Comparison of ENCODE assay signal across 27 mouse cellular contexts in genomic region chr3:135565306-135565705, GRCm38 (mm10).
DNase-seq lines count a peak whose midpoint lies in the region; ATAC-seq and TF ChIP-seq lines count a peak whose summit lies in the region.
"Had no signal": no experiment of that assay in that cellular context is flagged by ENCODE, and none has a peak within 500 bp of the region (broad histone marks: within the 10 kb centered on the region; RNA-seq: fewer than 3 reads in every experiment).

No protein-coding gene starts in this region.

- H3K27me3 ChIP-seq in spleen, adult 2 months (ENCODE audit: control insufficient read depth, insufficient read depth, low read length): no peaks in the 10 kb centered on the region
- H3K27me3 ChIP-seq in MEL (ENCODE audit: control insufficient read depth in 1 of 2, insufficient read depth in 2 of 2, low read length in 2 of 2): no peaks in the 10 kb centered on the region
- H3K27me3 ChIP-seq: embryonic facial prominence, embryonic 15.5 days; forebrain, embryonic 15.5 days; hindbrain, embryonic 15.5 days; limb, embryonic 13.5 days; liver, embryonic 13.5 days; lung, embryonic 15.5 days; neural tube, embryonic 15.5 days; Patski had no signal

- peak overlapping the region; percentile 9; the same call in 1 of the 2 replicates for H3K27ac ChIP-seq in spleen, adult 2 months (ENCODE audit: insufficient read depth, low read length)
- no peak overlapping the region for H3K27ac ChIP-seq in MEL (ENCODE audit: control insufficient read depth, low read depth, low read length)
- H3K27ac ChIP-seq: embryonic facial prominence, embryonic 15.5 days; forebrain, embryonic 15.5 days; hindbrain, embryonic 15.5 days; limb, embryonic 13.5 days; liver, embryonic 13.5 days; lung, embryonic 15.5 days; midbrain, embryonic 10.5 days; neural tube, embryonic 15.5 days had no signal

- ATAC-seq in inflammation-experienced regulatory T-cells, adult 6 months: peak; percentile 32
- ATAC-seq: forebrain, embryonic 15.5 days; intestine, embryonic 16.5 days; midbrain, embryonic 16.5 days; Patski had no signal

- H3K4me1 ChIP-seq in spleen, adult 2 months (ENCODE audit: control insufficient read depth, insufficient read depth, insufficient read length): peaks cover 13% of the 10 kb centered on the region
- peaks cover 9 to 10% of the 10 kb centered on the region in 2 experiments for H3K4me1 ChIP-seq in MEL (ENCODE audit: control insufficient read depth in 1 of 2, insufficient read depth in 2 of 2, low read length in 2 of 2)
- H3K4me1 ChIP-seq: embryonic facial prominence, embryonic 15.5 days; forebrain, embryonic 15.5 days; hindbrain, embryonic 15.5 days; limb, embryonic 13.5 days; lung, embryonic 15.5 days; midbrain, embryonic 10.5 days; neural tube, embryonic 15.5 days had no signal

- TF ChIP-seq POLR2A in spleen, adult 2 months (IDR thresholded peaks at IDR 0.05; ENCODE audit: low read depth, low read length): no peak
- no peak for TF ChIP-seq POLR2A in MEL (IDR thresholded peaks at IDR 0.05; ENCODE audit: control insufficient read depth in 1 of 2, insufficient read depth in 1 of 2, low read depth in 1 of 2, low read length in 2 of 2, poor library complexity in 1 of 2)

- H3K9me3 ChIP-seq in MEL (replicated peaks; ENCODE audit: insufficient read depth, low read length): no peaks in the 10 kb centered on the region
- H3K9me3 ChIP-seq: embryonic facial prominence, embryonic 15.5 days; forebrain, embryonic 15.5 days; hindbrain, embryonic 15.5 days; limb, embryonic 13.5 days; liver, embryonic 13.5 days; lung, embryonic 15.5 days; midbrain, embryonic 10.5 days; neural tube, embryonic 15.5 days had no signal

- peak in 1 of 2 experiments; percentile 65 for DNase-seq in spleen, adult 2 months (ENCODE audit: low read depth in 1 of 2, low spot score in 2 of 2)
- no peak for DNase-seq in spleen, postnatal 14 days (ENCODE audit: low spot score in 2 of 2)
- peak; percentile 19 for DNase-seq in MEL (ENCODE audit: low read depth, low spot score)
- DNase-seq in spleen, postnatal 36 days (ENCODE audit: low spot score in 2 of 2): peak; percentile 77
- no peak for DNase-seq in cerebellum, postnatal 25 days
- DNase-seq in adipocyte (ENCODE audit: low spot score): no peak
- DNase-seq in retina, postnatal 1 day: no peak
- DNase-seq: adrenal gland, adult 8-10 months; cerebellum, adult 2 months; cerebellum, postnatal 36 days; gastrocnemius, postnatal 36 days; heart, postnatal 4 days; kidney, adult 9 months; kidney, postnatal 36 days; liver, embryonic 13.5 days; lung, postnatal 4 days had no signal

- no peak for TF ChIP-seq CTCF in spleen, adult 2 months (IDR thresholded peaks at IDR 0.05; ENCODE audit: extremely low read depth, insufficient read depth, insufficient read length, insufficient replicate concordance)
- no peak for TF ChIP-seq CTCF in MEL (IDR thresholded peaks at IDR 0.05 in 2 of 3, conservative IDR thresholded peaks at IDR 0.05 in 1 of 3; ENCODE audit: control insufficient read depth in 1 of 3, insufficient read depth in 1 of 3, low read depth in 2 of 3, low read length in 3 of 3, poor library complexity in 1 of 3, severe bottlenecking in 1 of 3)

- H3K36me3 ChIP-seq in spleen, adult 2 months (ENCODE audit: control insufficient read depth, insufficient read depth, low read length): peaks cover 7% of the 10 kb centered on the region
- H3K36me3 ChIP-seq in MEL (ENCODE audit: control insufficient read depth in 1 of 2, insufficient read depth in 2 of 2, low read length in 2 of 2): peaks cover 0 to 3% of the 10 kb centered on the region in 2 experiments; a peak in 2 of 4 replicates
- H3K36me3 ChIP-seq: embryonic facial prominence, embryonic 15.5 days; forebrain, embryonic 15.5 days; hindbrain, embryonic 15.5 days; limb, embryonic 13.5 days; lung, embryonic 15.5 days; midbrain, embryonic 10.5 days; neural tube, embryonic 15.5 days had no signal

- no peak overlapping the region for H3K9ac ChIP-seq in MEL (ENCODE audit: control insufficient read depth, low read depth, low read length, poor library complexity, severe bottlenecking)
- H3K9ac ChIP-seq: embryonic facial prominence, embryonic 15.5 days; forebrain, embryonic 15.5 days; hindbrain, embryonic 15.5 days; limb, embryonic 13.5 days; liver, embryonic 13.5 days; lung, embryonic 15.5 days; neural tube, embryonic 15.5 days had no signal

- TF ChIP-seq EP300 in MEL (IDR thresholded peaks at IDR 0.05; ENCODE audit: low read depth in 1 of 2, low read length in 2 of 2): no peak

- no peak for TF ChIP-seq RAD21 in MEL (IDR thresholded peaks at IDR 0.05; ENCODE audit: low read depth, low read length)

- H3K79me2 ChIP-seq in MEL (ENCODE audit: control insufficient read depth, insufficient read depth, low read length, poor library complexity): no peaks in the 10 kb centered on the region

- 43% methylated on average over 4 of the region's 4 CpGs for WGBS in spleen, adult 2 months

- no peak overlapping the region for H3K4me3 ChIP-seq in spleen, adult 2 months (ENCODE audit: extremely low read depth, insufficient read depth, insufficient read length)
- no peak overlapping the region for H3K4me3 ChIP-seq in MEL (ENCODE audit: control insufficient read depth in 1 of 2, insufficient read depth in 1 of 2, low read depth in 2 of 2, low read length in 2 of 2)
- H3K4me3 ChIP-seq: embryonic facial prominence, embryonic 15.5 days; forebrain, embryonic 15.5 days; hindbrain, embryonic 15.5 days; limb, embryonic 13.5 days; liver, embryonic 13.5 days; lung, embryonic 15.5 days; midbrain, embryonic 10.5 days; neural tube, embryonic 15.5 days had no signal

TF ChIP-seq in MEL, 35 proteins besides CTCF, POLR2A, EP300 and RAD21:
- TF ChIP-seq ZC3H11A (IDR thresholded peaks at IDR 0.05; ENCODE audit: low read depth, low read length): no peak
- no peak for TF ChIP-seq ZMIZ1 (IDR thresholded peaks at IDR 0.05; ENCODE audit: low read depth, low read length)
- no peak for TF ChIP-seq MAX (IDR thresholded peaks at IDR 0.05; ENCODE audit: low read length)
- TF ChIP-seq KAT2A (conservative IDR thresholded peaks at IDR 0.05; ENCODE audit: low read depth, low read length): no peak
- TF ChIP-seq GABPA (IDR thresholded peaks at IDR 0.05; ENCODE audit: low read depth, low read length): no peak
- TF ChIP-seq NRF1 (IDR thresholded peaks at IDR 0.05; ENCODE audit: insufficient read depth, low read depth, low read length, poor library complexity, severe bottlenecking): no peak
- TF ChIP-seq RCOR1 (IDR thresholded peaks at IDR 0.05; ENCODE audit: low read depth, low read length): no peak
- no peak for TF ChIP-seq ZKSCAN1 (IDR thresholded peaks at IDR 0.05; ENCODE audit: low read depth, low read length)
- no peak for TF ChIP-seq USF2 (IDR thresholded peaks at IDR 0.05; ENCODE audit: borderline replicate concordance in 1 of 2, insufficient read depth in 1 of 2, low read depth in 1 of 2, low read length in 2 of 2)
- no peak for TF ChIP-seq POLR2AphosphoS2 (IDR thresholded peaks at IDR 0.05; ENCODE audit: low read length)
- TF ChIP-seq MXI1 (IDR thresholded peaks at IDR 0.05; ENCODE audit: low read depth, low read length): no peak
- TF ChIP-seq ZNF384 (IDR thresholded peaks at IDR 0.05; ENCODE audit: low read depth, low read length): no peak
- no peak for TF ChIP-seq ETS1 (IDR thresholded peaks at IDR 0.05; ENCODE audit: low read depth, low read length)
- no peak for TF ChIP-seq UBTF (IDR thresholded peaks at IDR 0.05; ENCODE audit: borderline replicate concordance, insufficient read depth, low read depth, low read length)

Comparison
In these comparisons a context has a peak if more than half of its experiments do, and no peak if none do; other contexts are left out.
1. DNase-seq: peak in MEL (single experiment) and spleen, postnatal 36 days (2 of 2); none in spleen, postnatal 14 days (0 of 2), cerebellum, postnatal 25 days (0 of 2), adipocyte (single experiment) and retina, postnatal 1 day (single experiment).